Mouse (Mus musculus): Measurements from ENCODE around the gene Ccdc157. TPM values are rescaled to one million over a fixed set of nuclear protein-coding genes. Genes with fewer than 3 reads are reported as not detected.
"Not testable (repeated sequence)": the region's sequence is repeated elsewhere in the genome, so short reads cannot be mapped to it uniquely, and the experiment has no call there.

Ccdc157 gene
- total RNA-seq (2014; fragmentation: Nextera tagmentation) (0.28 and 0.73 TPM in 2 replicates), total RNA-seq (2017) (0.21 and 0.69 TPM in 2 replicates)

GRCm38 (mm10) chr11:4159808-4160708 is at the start of gene Ccdc157, which contains the start of gene Sf3a1:
Gene Ccdc157 (minus strand): TSS chr11:4160293.
Gene Sf3a1 (plus strand): TSS chr11:4160350.
- peak; percentile 96 for ATAC-seq (replicated peaks; ENCODE audit: poor library complexity, severe bottlenecking)

- ATAC-seq (replicated peaks; ENCODE audit: poor library complexity, severe bottlenecking) = no peak
These were observed 49.5 kb upstream of the Ccdc157 start for GRCm38 (mm10) chr11:4209556-4209955.

GRCm38 (mm10) chr11:4207655-4208054 is 47.6 kb upstream of the Ccdc157 start:
- no peak for ATAC-seq (replicated peaks; ENCODE audit: poor library complexity, severe bottlenecking)

- peak; percentile 68 for ATAC-seq (replicated peaks; ENCODE audit: poor library complexity, severe bottlenecking)
These were observed 46.5 kb upstream of the Ccdc157 start for GRCm38 (mm10) chr11:4206563-4206962.

GRCm38 (mm10) chr11:4205951-4206350 is 45.9 kb upstream of the Ccdc157 start:
- ATAC-seq (replicated peaks; ENCODE audit: poor library complexity, severe bottlenecking) = no peak

GRCm38 (mm10) chr11:4205097-4205655 is 45.1 kb upstream of the Ccdc157 start:
- no peak for ATAC-seq (replicated peaks; ENCODE audit: poor library complexity, severe bottlenecking)

- ATAC-seq (replicated peaks; ENCODE audit: poor library complexity, severe bottlenecking) = no peak
These were observed 43.6 kb upstream of the Ccdc157 start for GRCm38 (mm10) chr11:4203705-4204074.

- ATAC-seq (replicated peaks; ENCODE audit: poor library complexity, severe bottlenecking) = no peak
These were observed 43.1 kb upstream of the Ccdc157 start for GRCm38 (mm10) chr11:4202995-4203704.

GRCm38 (mm10) chr11:4201981-4202700 is 42.0 kb upstream of the Ccdc157 start:
- no peak for ATAC-seq (replicated peaks; ENCODE audit: poor library complexity, severe bottlenecking)

GRCm38 (mm10) chr11:4197691-4198090 is 37.6 kb upstream of the Ccdc157 start:
- no peak for ATAC-seq (replicated peaks; ENCODE audit: poor library complexity, severe bottlenecking)

- ATAC-seq (replicated peaks; ENCODE audit: poor library complexity, severe bottlenecking) = no peak
These were observed 36.5 kb upstream of the Ccdc157 start for GRCm38 (mm10) chr11:4196636-4197035.

- peak; percentile 90 for ATAC-seq (replicated peaks; ENCODE audit: poor library complexity, severe bottlenecking)
These were observed 35.5 kb upstream of the Ccdc157 start for GRCm38 (mm10) chr11:4195597-4196031.

- ATAC-seq (replicated peaks; ENCODE audit: poor library complexity, severe bottlenecking) = no peak
These were observed 33.3 kb upstream of the Ccdc157 start for GRCm38 (mm10) chr11:4193420-4193819.

- no peak for ATAC-seq (replicated peaks; ENCODE audit: poor library complexity, severe bottlenecking)
These were observed 32.7 kb upstream of the Ccdc157 start for GRCm38 (mm10) chr11:4192757-4193156.

GRCm38 (mm10) chr11:4190677-4191076 is 30.6 kb upstream of the Ccdc157 start:
- no peak for ATAC-seq (replicated peaks; ENCODE audit: poor library complexity, severe bottlenecking)

GRCm38 (mm10) chr11:4189182-4189581 is 29.1 kb upstream of the Ccdc157 start:
- ATAC-seq (replicated peaks; ENCODE audit: poor library complexity, severe bottlenecking) = no peak

- ATAC-seq (replicated peaks; ENCODE audit: poor library complexity, severe bottlenecking) = no peak
These were observed 27.2 kb upstream of the Ccdc157 start for GRCm38 (mm10) chr11:4187318-4187700.

GRCm38 (mm10) chr11:4186486-4187317 is 26.6 kb upstream of the Ccdc157 start, which contains the start of gene Tbc1d10a:
Gene Tbc1d10a (plus strand): TSS chr11:4186789.
- ATAC-seq (replicated peaks; ENCODE audit: poor library complexity, severe bottlenecking) = peak; percentile 100

GRCm38 (mm10) chr11:4185480-4185879 is 25.4 kb upstream of the Ccdc157 start:
- not testable (repeated sequence) for ATAC-seq (replicated peaks; ENCODE audit: poor library complexity, severe bottlenecking)
